Mouse (Mus musculus) thymus, adult 2 months (tissue): Measurements from ENCODE around the gene Fbn1.

Experiments
- CTCF ChIP-seq: fragments of 200-500 bp; IDR thresholded peaks from 2 replicates; pipeline ENCODE4 v1.5.1; 2012; ENCODE audit warnings: mild to moderate bottlenecking, control low read depth, low read length, moderate library complexity, borderline replicate concordance; ENCODE audit not compliant: control insufficient read depth, poor library complexity, insufficient read depth; ENCODE audit errors: extremely low read depth
- POLR2A ChIP-seq: fragments of 200-500 bp; IDR thresholded peaks from 2 replicates; pipeline ENCODE4 v1.6.1; 2012; ENCODE audit warnings: mild to moderate bottlenecking, low read length, control low read depth, moderate library complexity; ENCODE audit not compliant: control insufficient read depth, poor library complexity, insufficient read depth; ENCODE audit errors: extremely low read depth

DNA sequence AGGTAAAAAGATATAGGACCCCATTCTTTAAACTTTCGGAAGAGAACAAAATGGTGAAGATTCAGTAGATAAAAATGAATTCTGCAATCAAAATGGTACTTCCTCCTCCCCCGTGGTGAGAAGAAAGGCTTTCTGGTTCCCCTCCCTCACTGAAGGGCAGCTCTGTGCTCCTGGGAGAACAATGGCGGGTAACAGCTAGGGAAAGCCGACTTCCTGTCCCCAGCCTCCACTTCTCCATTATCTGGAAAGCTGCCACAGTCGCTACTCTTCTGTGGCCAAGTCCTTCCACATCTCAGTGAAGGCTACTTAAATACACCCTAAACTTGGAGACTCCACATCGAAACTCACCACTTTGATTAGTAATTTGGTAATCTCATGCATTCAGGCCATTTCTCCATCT, 43.8 kb downstream of the Fbn1 start:
- no peak for TF ChIP-seq CTCF
- no peak for TF ChIP-seq POLR2A
